Mouse (Mus musculus) retina, embryonic 14.5 days (tissue): ENCODE data around the gene Trim2.

Experiments used
- DNase-seq: peaks from one replicate; pipeline ENCODE4 v3.0.0-alpha.2; 2015; ENCODE audit warnings: low spot score

Gene Trim2

GRCm38 (mm10) chr3:84306777-84307176 is at the start of gene Trim2:
TSS of gene Trim2 (minus strand) at chr3:84306877.
- DNase-seq, result no peak

GRCm38 (mm10) chr3:84355930-84356689 is 49.4 kb upstream of the Trim2 start:
- no peak for DNase-seq

- DNase-seq, result peak; percentile 88
Measured at GRCm38 (mm10) chr3:84352353-84353034, 45.8 kb upstream of the Trim2 start.

- DNase-seq, result peak; percentile 45
Measured at GRCm38 (mm10) chr3:84350311-84350710, 43.6 kb upstream of the Trim2 start.

GRCm38 (mm10) chr3:84349771-84350170 is 43.1 kb upstream of the Trim2 start:
- no peak for DNase-seq

GRCm38 (mm10) chr3:84347426-84347825 is 40.7 kb upstream of the Trim2 start:
- no peak for DNase-seq

- peak; percentile 67 for DNase-seq
Measured at GRCm38 (mm10) chr3:84346456-84347150, 39.9 kb upstream of the Trim2 start.

- DNase-seq, result no peak
Measured at GRCm38 (mm10) chr3:84345646-84345980, 38.9 kb upstream of the Trim2 start.

- peak; percentile 93 for DNase-seq
Measured at GRCm38 (mm10) chr3:84344725-84345645, 38.3 kb upstream of the Trim2 start.

GRCm38 (mm10) chr3:84343101-84343500 is 36.4 kb upstream of the Trim2 start:
- DNase-seq, result no peak

- DNase-seq, result no peak
Measured at GRCm38 (mm10) chr3:84341811-84342210, 35.1 kb upstream of the Trim2 start.

GRCm38 (mm10) chr3:84337585-84337984 is 30.9 kb upstream of the Trim2 start:
- no peak for DNase-seq

- DNase-seq, result no peak
Measured at GRCm38 (mm10) chr3:84336342-84336741, 29.7 kb upstream of the Trim2 start.

- no peak for DNase-seq
Measured at GRCm38 (mm10) chr3:84335421-84336073, 28.9 kb upstream of the Trim2 start.

- no peak for DNase-seq
Measured at GRCm38 (mm10) chr3:84334771-84335420, 28.2 kb upstream of the Trim2 start.

- DNase-seq, result peak; percentile 78
Measured at GRCm38 (mm10) chr3:84333400-84334349, 27.0 kb upstream of the Trim2 start.

GRCm38 (mm10) chr3:84330210-84330609 is 23.5 kb upstream of the Trim2 start:
- no peak for DNase-seq

- no peak for DNase-seq
Measured at GRCm38 (mm10) chr3:84324967-84325441, 18.3 kb upstream of the Trim2 start.

- no peak for DNase-seq
Measured at GRCm38 (mm10) chr3:84324478-84324877, 17.8 kb upstream of the Trim2 start.

GRCm38 (mm10) chr3:84324000-84324399 is 17.3 kb upstream of the Trim2 start:
- no peak for DNase-seq
